ENCODE assay signal across 14 mouse cellular contexts in genomic region chr19:56022348-56022747, GRCm38 (mm10).
DNase-seq lines count a peak whose midpoint lies in the region; ATAC-seq lines count a peak whose summit lies in the region.
"Had no signal": no experiment of that assay in that cellular context is flagged by ENCODE, and none has a peak within 500 bp of the region (broad histone marks: within the 10 kb centered on the region; RNA-seq: fewer than 3 reads in every experiment).

No protein-coding gene starts in this region.

- 0 out of 2 replicates have a peak, but pooled peaks have one; percentile 33 for ATAC-seq in heart, embryonic 12.5 days (ENCODE audit: insufficient number of reproducible peaks, low FRiP score)
- no peak for ATAC-seq in heart, embryonic 11.5 days (replicated peaks; ENCODE audit: insufficient number of reproducible peaks, low FRiP score, low TSS enrichment)
- ATAC-seq in limb, embryonic 12.5 days (ENCODE audit: insufficient number of reproducible peaks, insufficient read depth, low FRiP score, low TSS enrichment, low read depth), result 0 out of 2 replicates have a peak, but pooled peaks have one; percentile 53
- ATAC-seq in liver, embryonic 11.5 days (replicated peaks; ENCODE audit: low FRiP score), result no peak
- ATAC-seq: CD4-positive, CD25-positive, alpha-beta regulatory T cell, adult 4 months; liver, postnatal 0 days had no signal

- no peaks in the 10 kb centered on the region for H3K4me1 ChIP-seq in heart, embryonic 12.5 days (replicated peaks)
- H3K4me1 ChIP-seq in heart, embryonic 11.5 days (ENCODE audit: control insufficient read depth, insufficient read depth, low read length), result 0 out of 2 replicates have a peak, but pooled peaks cover 3% of the 10 kb centered on the region
- H3K4me1 ChIP-seq in limb, embryonic 12.5 days (replicated peaks), result peaks cover 38% of the 10 kb centered on the region
- no peaks in the 10 kb centered on the region for H3K4me1 ChIP-seq in liver, embryonic 11.5 days (replicated peaks; ENCODE audit: control insufficient read depth, insufficient read depth, low read length)

- H3K36me3 ChIP-seq in heart, embryonic 12.5 days, result no peaks in the 10 kb centered on the region
- no peaks in the 10 kb centered on the region for H3K36me3 ChIP-seq in heart, embryonic 11.5 days (ENCODE audit: control insufficient read depth, insufficient read depth, low read length)
- H3K36me3 ChIP-seq in limb, embryonic 12.5 days, result no peaks in the 10 kb centered on the region
- H3K36me3 ChIP-seq in liver, embryonic 11.5 days (ENCODE audit: control insufficient read depth, insufficient read depth, low read length), result no peaks in the 10 kb centered on the region

- WGBS in heart, embryonic 12.5 days, result 22% methylated on average over 6 of the region's 6 CpGs
- WGBS in heart, embryonic 11.5 days (ENCODE audit: insufficient replicate concordance), result 20% methylated on average over 6 of the region's 6 CpGs
- WGBS in limb, embryonic 12.5 days, result 29% methylated on average over 6 of the region's 6 CpGs
- 28% methylated on average over 6 of the region's 6 CpGs for WGBS in liver, embryonic 11.5 days

- no peak overlapping the region for H3K4me3 ChIP-seq in heart, embryonic 12.5 days
- no peak overlapping the region for H3K4me3 ChIP-seq in heart, embryonic 11.5 days (ENCODE audit: low read depth, low read length)
- no peak overlapping the region for H3K4me3 ChIP-seq in limb, embryonic 12.5 days (replicated peaks)
- H3K4me3 ChIP-seq in liver, embryonic 11.5 days (ENCODE audit: low read depth, low read length), result no peak overlapping the region

- H3K27ac ChIP-seq in heart, embryonic 12.5 days (ENCODE audit: poor library complexity, severe bottlenecking), result no peak overlapping the region
- H3K27ac ChIP-seq in heart, embryonic 11.5 days (ENCODE audit: low read depth, low read length), result no peak overlapping the region
- H3K27ac ChIP-seq in limb, embryonic 12.5 days, result peak overlapping the region; percentile 12; the same call in 1 of the 2 replicates
- no peak overlapping the region for H3K27ac ChIP-seq in liver, embryonic 11.5 days (ENCODE audit: low read depth, low read length)

- H3K9me3 ChIP-seq in heart, embryonic 12.5 days (replicated peaks), result peaks cover 4% of the 10 kb centered on the region; the same call in 1 of the 2 replicates
- no peaks in the 10 kb centered on the region for H3K9me3 ChIP-seq in heart, embryonic 11.5 days (replicated peaks; ENCODE audit: control insufficient read depth, low read length)
- peaks cover 11% of the 10 kb centered on the region; the same call in 1 of the 2 replicates for H3K9me3 ChIP-seq in limb, embryonic 12.5 days
- no peaks in the 10 kb centered on the region for H3K9me3 ChIP-seq in liver, embryonic 11.5 days (ENCODE audit: control insufficient read depth, low read length)

- DNase-seq in 3134 (ENCODE audit: extremely low read depth, insufficient read length, low spot score), result peak; percentile 34
- peak; percentile 64 for DNase-seq in embryo, embryonic 10 days (ENCODE audit: low spot score)
- DNase-seq in layer of hippocampus, postnatal 14 days (ENCODE audit: low spot score in 2 of 2), result no peak
- DNase-seq in frontal cortex, postnatal 14 days (ENCODE audit: low spot score in 2 of 2), result no peak
- DNase-seq in liver, embryonic 11.5 days (ENCODE audit: low spot score), result no peak
- DNase-seq: heart, postnatal 36 days; kidney, adult 8-10 months; layer of hippocampus, postnatal 36 days; liver, postnatal 0 days; midbrain, embryonic 14.5 days had no signal

- no peak overlapping the region for H3K4me2 ChIP-seq in heart, embryonic 12.5 days
- H3K4me2 ChIP-seq in heart, embryonic 11.5 days, result no peak overlapping the region
- H3K4me2 ChIP-seq in limb, embryonic 12.5 days, result no peak overlapping the region
- no peak overlapping the region for H3K4me2 ChIP-seq in liver, embryonic 11.5 days

- no peaks in the 10 kb centered on the region for H3K27me3 ChIP-seq in heart, embryonic 12.5 days (replicated peaks)
- H3K27me3 ChIP-seq in heart, embryonic 11.5 days (ENCODE audit: control insufficient read depth, insufficient read depth, low read length), result no peaks in the 10 kb centered on the region
- H3K27me3 ChIP-seq in limb, embryonic 12.5 days, result no peaks in the 10 kb centered on the region; the same call in 1 of the 2 replicates
- H3K27me3 ChIP-seq in liver, embryonic 11.5 days (replicated peaks; ENCODE audit: control insufficient read depth, insufficient read depth, low read length), result no peaks in the 10 kb centered on the region

- H3K9ac ChIP-seq in heart, embryonic 12.5 days, result no peak overlapping the region
- no peak overlapping the region for H3K9ac ChIP-seq in heart, embryonic 11.5 days (ENCODE audit: low read depth, low read length)
- H3K9ac ChIP-seq in limb, embryonic 12.5 days (replicated peaks), result no peak overlapping the region
- H3K9ac ChIP-seq in liver, embryonic 11.5 days (ENCODE audit: low read depth, low read length), result no peak overlapping the region
- H3K9ac ChIP-seq: liver, postnatal 0 days had no signal

Comparison
In these comparisons a context has a peak if more than half of its experiments do, and no peak if none do; other contexts are left out.
1. ATAC-seq: peak in heart, embryonic 12.5 days (single experiment) and limb, embryonic 12.5 days (single experiment); none in heart, embryonic 11.5 days (single experiment) and liver, embryonic 11.5 days (single experiment).
2. DNase-seq: peak in 3134 (single experiment) and embryo, embryonic 10 days (single experiment); none in layer of hippocampus, postnatal 14 days (0 of 2), frontal cortex, postnatal 14 days (0 of 2) and liver, embryonic 11.5 days (single experiment).